Mouse (Mus musculus) forebrain, postnatal 0 days (tissue): ENCODE data around the gene Moxd1. TPM values are rescaled to one million over a fixed set of nuclear protein-coding genes. Genes with fewer than 3 reads are reported as not detected.

Experiments
- ATAC-seq: fragments of 200-750 bp; cut with Nextera tagmentation; 2 replicates; pipeline ENCODE4 v1.8.0; 2017; ENCODE audit warnings: mild to moderate bottlenecking, moderate library complexity
- DNase-seq: peaks from one replicate; pipeline ENCODE4 v3.0.0-alpha.2; 2015
- H3K27ac ChIP-seq: fragments of 300-500 bp; sonication (generic); 2 replicates; pipeline ENCODE4 v1.5.1; 2014; ENCODE audit warnings: low read depth, mild to moderate bottlenecking, antibody characterized with exemption, low read length, moderate library complexity, mixed read lengths
- H3K27me3 ChIP-seq: fragments of 300-500 bp; sonication (generic); 2 replicates; pipeline ENCODE4 v1.6.1; 2014; ENCODE audit warnings: mild to moderate bottlenecking, low read length, mixed read lengths; ENCODE audit not compliant: insufficient read depth
- H3K36me3 ChIP-seq: fragments of 300-500 bp; sonication (generic); 2 replicates; pipeline ENCODE4 v1.6.1; 2014; ENCODE audit warnings: mild to moderate bottlenecking, moderate library complexity; ENCODE audit not compliant: insufficient read depth
- H3K4me1 ChIP-seq: fragments of 300-500 bp; sonication (generic); 2 replicates; pipeline ENCODE4 v1.6.1; 2014; ENCODE audit warnings: antibody characterized with exemption; ENCODE audit not compliant: insufficient read depth
- H3K4me2 ChIP-seq: fragments of 300-500 bp; sonication (generic); 2 replicates; pipeline ENCODE4 v1.6.1; 2014; ENCODE audit warnings: low read depth, mild to moderate bottlenecking, moderate library complexity
- H3K4me3 ChIP-seq: fragments of 300-500 bp; sonication (generic); 2 replicates; pipeline ENCODE4 v1.5.1; 2014; ENCODE audit warnings: low read depth, low read length, mixed read lengths
- H3K9ac ChIP-seq: fragments of 300-500 bp; sonication (generic); 2 replicates; pipeline ENCODE4 v1.6.1; 2014; ENCODE audit warnings: mild to moderate bottlenecking
- H3K9me3 ChIP-seq: fragments of 300-500 bp; sonication (generic); 2 replicates; pipeline ENCODE4 v1.6.1; 2016; ENCODE audit warnings: low read length
- CTCF ChIP-seq: sonication (generic); IDR thresholded peaks from 2 replicates; pipeline ENCODE4 v1.5.1; 2016; ENCODE audit warnings: antibody characterized with exemption, control low read depth, low read depth
- WGBS: fragments of 180-500 bp; shearing (Covaris S2); extraction: QIAGEN DNeasy Blood & Tissue Kit; methylation state at CpG from one replicate; pipeline ENCODE4 v1.1.7; 2014; 5-methylcytosine and 5-hydroxymethylcytosine counted together
- polyA plus RNA-seq: library from polyadenylated mRNA; unstranded; fragments of >200 nt; fragmentation: Nextera tagmentation; extraction: Ambion mirVana; gene quantifications from 2 replicates; pipeline ENCODE4 v1.2.1, GENCODE M21; 2015
- total RNA-seq: library from RNA; depleted of rRNA; stranded (reverse); fragments of >200 nt; gene quantifications from 2 replicates; pipeline ENCODE4 v1.2.3, GENCODE M21; 2014; rRNA removed

The Moxd1 gene
- 5.1 and 10.2 TPM in 2 replicates for total RNA-seq
- polyA plus RNA-seq = 2.7 and 3.3 TPM in 2 replicates

- H3K4me2 ChIP-seq = peak within 1 kb of the TSS; percentile 83
- peaks cover 17% of the 10 kb centered on the region for H3K27me3 ChIP-seq
- ATAC-seq (peak; percentile 70), DNase-seq (peak; percentile 19)
- WGBS = 3% methylated on average over 56 of the region's 56 CpGs
- H3K4me3 ChIP-seq = peak within 1 kb of the TSS; percentile 40
- no peak within 1 kb of the TSS for H3K27ac ChIP-seq
- no peaks in the 10 kb centered on the region for H3K9me3 ChIP-seq
- H3K4me1 ChIP-seq = no peaks in the 10 kb centered on the region
- TF ChIP-seq CTCF = 0 out of 2 replicates have a peak, but pooled peaks have one; percentile 12
- no peaks in the 10 kb centered on the region for H3K36me3 ChIP-seq
- peak within 1 kb of the TSS; percentile 29; the same call in 1 of the 2 replicates for H3K9ac ChIP-seq
Measured at GRCm38 (mm10) chr10:24223449-24224143, at the start of gene Moxd1. TSS of gene Moxd1 (plus strand) at chr10:24223517.

GRCm38 (mm10) chr10:24190392-24190791, 32.9 kb upstream of the Moxd1 start:
- peak; percentile 47; the same call in 1 of the 2 replicates for ATAC-seq
- H3K27me3 ChIP-seq = no peaks in the 10 kb centered on the region
- H3K4me1 ChIP-seq = no peaks in the 10 kb centered on the region
- no peak for DNase-seq
- no peaks in the 10 kb centered on the region for H3K9me3 ChIP-seq
- no peak overlapping the region for H3K4me2 ChIP-seq
- H3K9ac ChIP-seq = no peak overlapping the region
- 60% methylated on average over 7 of the region's 7 CpGs for WGBS
- no peak overlapping the region for H3K27ac ChIP-seq
- no peak overlapping the region for H3K4me3 ChIP-seq
- peak; percentile 28; the same call in 1 of the 2 replicates for TF ChIP-seq CTCF
- peaks cover 27% of the 10 kb centered on the region for H3K36me3 ChIP-seq

- 71% methylated on average over 1 of the region's 1 CpGs for WGBS
- TF ChIP-seq CTCF = peak; percentile 68
Measured at GRCm38 (mm10) chr10:24191977-24192376, 31.3 kb upstream of the Moxd1 start.

GRCm38 (mm10) chr10:24199303-24199702, 24.0 kb upstream of the Moxd1 start:
- no peaks in the 10 kb centered on the region for H3K27me3 ChIP-seq
- no peaks in the 10 kb centered on the region for H3K36me3 ChIP-seq
- no peaks in the 10 kb centered on the region for H3K9me3 ChIP-seq
- ATAC-seq = no peak
- 57% methylated on average over 12 of the region's 12 CpGs for WGBS
- no peak for DNase-seq
- no peak overlapping the region for H3K27ac ChIP-seq
- H3K4me2 ChIP-seq = no peak overlapping the region
- no peak for TF ChIP-seq CTCF
- no peak overlapping the region for H3K9ac ChIP-seq
- no peak overlapping the region for H3K4me3 ChIP-seq
- no peaks in the 10 kb centered on the region for H3K4me1 ChIP-seq

More at GRCm38 (mm10) chr10:24191977-24192376, 31.3 kb upstream of the Moxd1 start:
- H3K27ac ChIP-seq = no peak overlapping the region
- no peak overlapping the region for H3K9ac ChIP-seq
- H3K4me2 ChIP-seq = no peak overlapping the region
- no peak overlapping the region for H3K4me3 ChIP-seq
- DNase-seq (peak; percentile 47), ATAC-seq (peak; percentile 83)
- H3K36me3 ChIP-seq = peaks cover 15% of the 10 kb centered on the region; the same call in 1 of the 2 replicates
- no peaks in the 10 kb centered on the region for H3K27me3 ChIP-seq
- H3K9me3 ChIP-seq = no peaks in the 10 kb centered on the region
- H3K4me1 ChIP-seq = no peaks in the 10 kb centered on the region

GRCm38 (mm10) chr10:24200099-24200498, 23.2 kb upstream of the Moxd1 start:
- H3K4me3 ChIP-seq = no peak overlapping the region
- WGBS = 74% methylated on average over 3 of the region's 3 CpGs
- H3K4me2 ChIP-seq = no peak overlapping the region
- H3K36me3 ChIP-seq = no peaks in the 10 kb centered on the region
- no peak overlapping the region for H3K9ac ChIP-seq
- H3K27me3 ChIP-seq = no peaks in the 10 kb centered on the region
- no peaks in the 10 kb centered on the region for H3K9me3 ChIP-seq
- TF ChIP-seq CTCF = no peak
- H3K4me1 ChIP-seq = no peaks in the 10 kb centered on the region
- H3K27ac ChIP-seq = no peak overlapping the region
- ATAC-seq = no peak
- DNase-seq = no peak

- no peak overlapping the region for H3K4me2 ChIP-seq
- no peak for TF ChIP-seq CTCF
- ATAC-seq (no peak), DNase-seq (no peak)
- H3K27ac ChIP-seq = no peak overlapping the region
- H3K9me3 ChIP-seq = no peaks in the 10 kb centered on the region
- no peak overlapping the region for H3K9ac ChIP-seq
- H3K27me3 ChIP-seq = no peaks in the 10 kb centered on the region
- H3K36me3 ChIP-seq = no peaks in the 10 kb centered on the region
- no peaks in the 10 kb centered on the region for H3K4me1 ChIP-seq
- WGBS = 86% methylated on average over 6 of the region's 6 CpGs
- no peak overlapping the region for H3K4me3 ChIP-seq
Measured at GRCm38 (mm10) chr10:24210075-24210474, 13.2 kb upstream of the Moxd1 start.

- H3K9ac ChIP-seq = no peak overlapping the region
- no peak overlapping the region for H3K4me2 ChIP-seq
- no peaks in the 10 kb centered on the region for H3K9me3 ChIP-seq
- WGBS = 72% methylated on average over 5 of the region's 5 CpGs
- ATAC-seq (no peak), DNase-seq (no peak)
- H3K27ac ChIP-seq = no peak overlapping the region
- H3K4me1 ChIP-seq = no peaks in the 10 kb centered on the region
- TF ChIP-seq CTCF = no peak
- H3K4me3 ChIP-seq = no peak overlapping the region
- no peaks in the 10 kb centered on the region for H3K36me3 ChIP-seq
- no peaks in the 10 kb centered on the region for H3K27me3 ChIP-seq
Measured at GRCm38 (mm10) chr10:24213297-24213696, 10.0 kb upstream of the Moxd1 start.
